Mouse (Mus musculus) heart, postnatal 25 days (tissue): ENCODE results near the gene Vwc2. TPM values are rescaled to one million over a fixed set of nuclear protein-coding genes. Genes with fewer than 3 reads are reported as not detected.

Source experiments
- DNase-seq: peaks from one replicate; pipeline ENCODE4 v3.0.0; 2022; ENCODE audit warnings: low spot score
- intact Hi-C: fragments of 180-260 bp; cut with DNase I; formaldehyde crosslinking; loops from one replicate; pipeline ENCODE4 v1.15.1; 2025
- total RNA-seq, 2 experiments: library from RNA; stranded (reverse); gene quantifications; 2 replicates each; pipeline ENCODE4 v1.2.3; 2021

Gene Vwc2
- total RNA-seq, 2 experiments from 2014 or later: not detected

DNA sequence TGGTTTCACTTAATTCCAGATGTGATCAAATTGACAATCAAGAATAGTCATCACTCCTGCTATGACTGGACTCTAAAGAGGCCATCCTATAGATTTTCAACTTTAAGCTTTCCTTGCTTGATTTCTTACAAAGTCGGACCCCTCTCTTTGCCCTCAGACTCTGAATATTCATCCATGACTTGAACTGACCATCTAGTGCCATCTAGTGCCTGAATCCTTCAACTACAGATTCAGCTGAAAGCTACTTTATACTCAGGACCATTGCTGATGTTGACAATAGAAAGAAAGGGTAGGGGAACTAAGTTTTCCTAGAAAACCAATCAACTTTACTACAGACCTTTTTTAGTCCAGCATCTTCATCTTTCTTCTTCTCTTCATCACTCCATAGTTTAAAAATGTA is 109.1 kb downstream of the Vwc2 start:
- DNase-seq: no peak
- intact Hi-C loops: no loop called here

DNA sequence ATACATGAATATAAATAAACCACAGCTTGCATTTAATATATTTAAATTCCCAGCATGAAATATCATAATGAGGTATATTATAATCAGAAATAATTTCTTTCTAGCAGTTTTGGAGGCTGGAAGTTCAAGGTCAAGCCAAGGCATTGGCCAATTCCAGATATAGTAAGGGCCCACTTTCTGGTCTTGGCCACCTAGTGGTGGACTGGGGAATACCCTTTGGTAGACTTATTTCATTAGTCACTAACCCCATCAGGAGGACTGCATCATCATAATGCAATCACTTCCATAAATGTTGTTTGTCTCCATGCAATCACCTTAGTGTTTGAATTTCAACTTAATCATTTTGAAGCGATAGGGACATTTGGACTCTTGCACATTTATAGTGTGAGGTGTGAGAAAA is 125.3 kb downstream of the Vwc2 start:
- DNase-seq: no peak
- intact Hi-C loops: no loop called here

GRCm38 (mm10) chr11:11242694-11243377 is 128.8 kb downstream of the Vwc2 start:
- no peak for DNase-seq
- intact Hi-C loops: no loop called here

GRCm38 (mm10) chr11:11257348-11257747 is 143.3 kb downstream of the Vwc2 start:
- intact Hi-C loops: no loop called here
- DNase-seq: no peak

- DNase-seq: no peak
- intact Hi-C loops: no loop called here
Observed at GRCm38 (mm10) chr11:11280128-11280527, 166.1 kb downstream of the Vwc2 start.

DNA sequence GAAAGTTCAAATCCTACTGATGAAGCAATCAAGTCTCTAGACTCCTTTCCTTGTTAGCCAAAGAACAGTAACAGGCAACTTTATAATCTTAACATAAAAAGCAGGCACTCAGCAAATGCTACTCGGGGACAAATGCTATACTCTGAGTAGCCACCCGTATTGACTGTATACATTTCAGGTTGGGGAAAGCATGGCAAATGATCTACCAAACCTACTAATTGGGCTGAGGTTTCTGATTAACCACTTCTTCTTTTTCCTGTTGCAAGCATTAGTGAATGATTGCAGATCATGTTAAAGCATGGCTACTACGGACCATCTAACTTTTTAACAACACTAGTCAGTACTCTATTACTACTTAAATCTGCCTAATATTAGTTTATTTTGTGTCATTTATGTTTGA is 169.5 kb downstream of the Vwc2 start:
- intact Hi-C loops: no loop called here
- DNase-seq: no peak
